ENCODE assay signal across 14 mouse cellular contexts in genomic region chr9:45486665-45487074, GRCm38 (mm10).
"Had no signal": no experiment of that assay in that cellular context is flagged by ENCODE, and none has a peak within 500 bp of the region (broad histone marks: within the 10 kb centered on the region; RNA-seq: fewer than 3 reads in every experiment).

No protein-coding gene starts in this region.

- H3K9ac ChIP-seq: limb, embryonic 13.5 days; liver, embryonic 14.5 days; lung, embryonic 14.5 days; neural tube, embryonic 15.5 days had no signal

- H3K4me1 ChIP-seq: limb, embryonic 13.5 days; midbrain, embryonic 10.5 days had no signal

- H3K4me3 ChIP-seq: limb, embryonic 13.5 days; midbrain, embryonic 10.5 days; myocyte; neural tube, embryonic 15.5 days had no signal

- H3K36me3 ChIP-seq: limb, embryonic 13.5 days; midbrain, embryonic 10.5 days; neural tube, embryonic 15.5 days had no signal

- DNase-seq: kidney, adult 18-20 months; kidney, postnatal 36 days; lung, embryonic 14.5 days; lung, postnatal 10 days; lung, postnatal 4 days; midbrain, embryonic 14.5 days; thymus, adult 18-20 months; thymus, postnatal 14 days had no signal

- H3K4me2 ChIP-seq: limb, embryonic 13.5 days; lung, embryonic 14.5 days; neural tube, embryonic 15.5 days had no signal

- H3K9me3 ChIP-seq: limb, embryonic 13.5 days; midbrain, embryonic 10.5 days; neural tube, embryonic 15.5 days had no signal

- H3K27me3 ChIP-seq: limb, embryonic 13.5 days; neural tube, embryonic 15.5 days had no signal

- H3K27ac ChIP-seq: kidney, postnatal 0 days; limb, embryonic 13.5 days; liver, embryonic 14.5 days; midbrain, embryonic 10.5 days; neural tube, embryonic 15.5 days had no signal
